Mouse (Mus musculus): Measurements from ENCODE around the gene Hist1h4h.
A peak's percentile ranks its signal among the peaks of the same experiment; 100 is the strongest.
"Not testable (repeated sequence)": the region's sequence is repeated elsewhere in the genome, so short reads cannot be mapped to it uniquely, and the experiment has no call there.

The Hist1h4h gene

GRCm38 (mm10) chr13:23535137-23536075 lies 4.6 kb downstream of the Hist1h4h start, which contains the start of gene Hist1h3g:
Hist1h3g (plus strand) TSS chr13:23535422.
- DNase-seq: peak; percentile 89

GRCm38 (mm10) chr13:23536076-23536822 lies 5.4 kb downstream of the Hist1h4h start:
- DNase-seq: no peak

- no peak for DNase-seq
Observed at GRCm38 (mm10) chr13:23537006-23537710, 6.3 kb downstream of the Hist1h4h start.

- DNase-seq: no peak
Observed at GRCm38 (mm10) chr13:23538249-23538648, 7.4 kb downstream of the Hist1h4h start.

GRCm38 (mm10) chr13:23539821-23540220 lies 9.0 kb downstream of the Hist1h4h start:
- DNase-seq: not testable (repeated sequence)

GRCm38 (mm10) chr13:23541497-23541896 lies 10.6 kb downstream of the Hist1h4h start:
- DNase-seq: no peak

- DNase-seq: not testable (repeated sequence)
Observed at GRCm38 (mm10) chr13:23542225-23542980, 11.6 kb downstream of the Hist1h4h start.

GRCm38 (mm10) chr13:23542999-23543607 lies 12.3 kb downstream of the Hist1h4h start, which contains the start of gene Hist1h2bh:
Hist1h2bh (minus strand) TSS chr13:23543392.
- peak; percentile 67 for DNase-seq

GRCm38 (mm10) chr13:23543965-23544786 lies 13.3 kb downstream of the Hist1h4h start, which contains the start of gene Hist1h3f:
Hist1h3f (plus strand) TSS chr13:23544052.
- peak; percentile 86 for DNase-seq

- not testable (repeated sequence) for DNase-seq
Observed at GRCm38 (mm10) chr13:23544787-23545120, 13.9 kb downstream of the Hist1h4h start.

GRCm38 (mm10) chr13:23546694-23547093 lies 15.8 kb downstream of the Hist1h4h start:
- no peak for DNase-seq

GRCm38 (mm10) chr13:23550761-23551145 lies 19.9 kb downstream of the Hist1h4h start:
- DNase-seq: no peak

- peak; percentile 94 for DNase-seq
Observed at GRCm38 (mm10) chr13:23551146-23551834, 20.4 kb downstream of the Hist1h4h start, which contains the start of gene Hist1h4f. Hist1h4f (minus strand) TSS chr13:23551648.

- no peak for DNase-seq
Observed at GRCm38 (mm10) chr13:23551931-23552914, 21.4 kb downstream of the Hist1h4h start.

GRCm38 (mm10) chr13:23552962-23553361 lies 22.1 kb downstream of the Hist1h4h start, which contains the start of gene Hist1h1d:
Hist1h1d (plus strand) TSS chr13:23553262.
- DNase-seq: no peak

- no peak for DNase-seq
Observed at GRCm38 (mm10) chr13:23554393-23554792, 23.5 kb downstream of the Hist1h4h start.

- DNase-seq: peak; percentile 78
Observed at GRCm38 (mm10) chr13:23554925-23555838, 24.3 kb downstream of the Hist1h4h start.

All from cerebellum, adult 9-11 months (tissue).